Mouse (Mus musculus): ENCODE results near the gene Gnai3.

The Gnai3 gene

DNA sequence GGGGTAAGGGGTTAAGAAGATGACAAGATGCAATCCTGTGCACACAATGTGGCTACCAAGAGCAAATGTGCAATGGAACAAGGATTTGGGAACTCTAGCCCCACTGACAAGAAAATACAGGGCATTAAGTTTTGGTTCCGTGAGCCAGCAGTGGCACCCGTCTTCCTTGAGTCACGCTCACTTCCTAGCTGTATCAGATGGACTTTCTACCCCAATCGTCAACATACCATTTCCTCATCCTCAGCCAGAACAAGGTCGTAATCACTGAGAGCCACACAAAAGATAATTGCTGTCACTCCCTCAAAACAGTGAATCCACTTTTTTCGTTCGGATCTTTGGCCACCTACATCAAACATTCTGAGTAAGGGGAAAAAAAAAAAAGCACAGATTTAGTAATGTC, 33.7 kb downstream of the Gnai3 start:
- in situ Hi-C loops (cut with MboI) = no loop called here

DNA sequence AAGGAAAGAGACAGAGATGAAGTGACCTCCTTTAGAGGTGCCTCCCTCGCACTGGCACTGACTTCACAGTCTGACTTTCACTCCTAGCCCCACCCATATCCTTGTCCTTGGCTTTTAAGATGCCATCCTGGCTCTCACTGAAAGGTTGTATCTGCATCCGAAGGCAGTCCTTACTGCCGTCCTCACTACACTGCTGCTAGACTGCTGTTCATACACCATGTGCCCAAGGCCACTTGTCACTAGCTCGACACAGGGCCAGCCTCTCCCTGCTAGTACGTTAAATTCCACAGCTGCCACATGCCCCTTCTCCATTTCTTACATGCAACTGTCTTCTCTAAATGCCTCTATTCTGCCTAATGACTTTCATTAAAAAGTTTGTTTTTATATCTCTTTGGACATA, 34.6 kb downstream of the Gnai3 start:
- in situ Hi-C loops (cut with MboI) = no loop called here

DNA sequence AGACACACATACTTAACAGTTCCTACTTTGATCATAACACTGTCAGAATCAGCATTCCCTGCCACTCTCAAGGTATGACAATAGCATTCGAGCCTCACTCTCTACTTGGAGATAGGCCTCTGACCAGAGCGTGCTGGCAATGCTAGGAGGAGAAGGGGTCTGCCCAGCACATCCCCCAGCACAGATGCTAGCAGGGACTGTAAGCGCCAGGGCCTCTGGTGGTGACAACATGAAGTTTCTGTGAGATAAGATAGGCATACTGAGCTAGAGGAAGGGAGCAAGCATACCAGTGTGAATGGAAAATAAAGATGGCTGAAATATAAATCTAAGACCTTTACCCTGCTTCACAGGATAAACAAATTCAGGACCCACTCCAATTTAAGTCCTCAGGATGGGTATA, 40.7 kb downstream of the Gnai3 start:
- in situ Hi-C loops (cut with MboI) = no loop called here

DNA sequence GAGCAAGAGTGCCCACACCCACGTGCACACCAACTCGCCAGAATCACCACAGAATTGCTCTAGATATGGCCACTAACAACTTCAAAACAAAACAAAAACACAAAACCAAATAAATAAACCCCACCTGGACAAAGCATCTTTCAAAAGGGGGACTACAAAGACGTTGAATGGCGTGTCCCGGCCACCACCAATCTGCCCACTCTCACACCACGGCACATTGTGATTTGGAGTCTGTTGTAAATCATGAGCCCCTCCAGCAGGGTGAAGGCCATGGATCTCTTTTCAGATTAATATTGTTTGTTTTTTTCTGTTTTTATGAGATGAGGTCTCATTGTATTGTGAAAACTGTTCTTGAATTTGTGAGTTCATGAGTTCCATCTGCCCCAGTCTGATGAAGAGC, 43.9 kb downstream of the Gnai3 start:
- in situ Hi-C loops (cut with MboI) = no loop called here

DNA sequence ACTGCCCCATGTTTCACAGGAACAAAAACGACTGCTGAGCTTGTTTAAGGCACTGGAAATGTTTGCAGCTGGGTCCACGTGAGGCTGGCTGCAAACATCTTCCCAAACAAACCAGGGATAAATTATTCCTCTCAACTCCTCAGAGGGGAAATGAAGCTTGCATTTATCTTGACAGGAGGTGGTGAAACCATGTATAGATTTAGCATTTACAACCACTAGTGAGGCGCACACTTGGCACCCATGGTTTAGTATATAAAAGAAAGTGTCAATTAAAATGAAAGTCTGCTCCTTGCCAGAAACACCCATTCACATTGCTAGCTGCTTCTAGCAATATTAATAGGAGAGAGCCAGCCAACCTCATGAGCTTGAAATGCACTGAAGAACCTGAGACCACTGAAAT, 44.4 kb downstream of the Gnai3 start:
- in situ Hi-C loops (cut with MboI) = no loop called here

DNA sequence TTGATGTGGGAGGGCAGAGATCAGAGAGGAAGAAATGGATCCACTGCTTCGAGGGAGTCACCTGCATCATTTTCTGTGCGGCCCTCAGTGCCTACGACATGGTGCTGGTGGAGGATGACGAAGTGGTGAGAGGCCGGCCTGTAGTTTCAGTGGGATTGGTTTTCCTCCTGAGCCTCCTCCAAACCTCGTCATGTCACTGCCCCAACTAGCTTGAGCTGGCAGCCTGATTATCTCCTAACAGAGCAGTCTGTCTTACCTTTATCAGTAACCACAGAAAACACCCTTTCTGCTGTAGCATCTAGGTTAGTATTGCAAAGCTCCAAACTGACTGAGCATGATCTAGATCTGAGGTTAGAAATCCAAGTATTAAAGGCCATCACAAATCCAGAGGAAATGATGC, 47.6 kb downstream of the Gnai3 start:
- in situ Hi-C loops (cut with MboI) = no loop called here

DNA sequence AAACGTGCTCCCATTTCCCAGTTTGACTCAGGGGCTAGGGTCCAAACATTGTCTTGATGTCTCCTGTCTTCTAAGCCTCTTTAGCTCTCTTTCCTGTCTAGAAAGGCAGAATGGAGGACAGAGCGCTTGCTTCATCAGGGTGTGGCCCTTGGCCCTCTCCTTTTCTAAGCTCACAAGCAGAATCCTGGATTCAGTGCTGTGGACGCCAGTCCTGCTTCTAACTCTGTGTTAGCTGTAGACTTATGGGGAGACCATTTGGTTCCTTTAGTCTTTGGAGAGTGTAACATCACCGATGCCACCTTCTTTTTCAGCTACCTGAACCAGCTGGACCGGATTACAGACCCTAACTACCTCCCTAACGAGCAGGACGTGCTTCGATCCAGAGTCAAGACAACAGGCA, 48.3 kb downstream of the Gnai3 start:
- in situ Hi-C loops (cut with MboI) = no loop called here

DNA sequence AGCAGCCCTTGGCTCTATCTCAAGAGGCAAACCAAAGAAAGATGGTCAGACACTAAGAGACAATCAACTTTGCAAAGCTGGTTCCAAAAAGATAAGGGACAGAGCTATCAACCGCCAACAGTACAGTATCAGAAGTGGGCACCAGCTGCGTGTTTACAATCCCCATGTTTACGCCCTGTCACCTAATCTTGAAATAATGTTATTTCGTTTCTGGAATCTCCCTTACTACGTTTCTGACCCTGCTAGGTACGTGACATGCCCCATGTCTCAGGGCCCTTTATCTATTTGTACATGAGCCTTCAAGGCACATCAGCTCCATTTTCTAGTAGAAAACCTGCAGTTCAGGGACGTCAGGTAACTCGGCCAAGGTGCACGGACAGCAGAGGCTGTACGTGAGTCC, 49.2 kb downstream of the Gnai3 start:
- in situ Hi-C loops (cut with MboI) = no loop called here

DNA sequence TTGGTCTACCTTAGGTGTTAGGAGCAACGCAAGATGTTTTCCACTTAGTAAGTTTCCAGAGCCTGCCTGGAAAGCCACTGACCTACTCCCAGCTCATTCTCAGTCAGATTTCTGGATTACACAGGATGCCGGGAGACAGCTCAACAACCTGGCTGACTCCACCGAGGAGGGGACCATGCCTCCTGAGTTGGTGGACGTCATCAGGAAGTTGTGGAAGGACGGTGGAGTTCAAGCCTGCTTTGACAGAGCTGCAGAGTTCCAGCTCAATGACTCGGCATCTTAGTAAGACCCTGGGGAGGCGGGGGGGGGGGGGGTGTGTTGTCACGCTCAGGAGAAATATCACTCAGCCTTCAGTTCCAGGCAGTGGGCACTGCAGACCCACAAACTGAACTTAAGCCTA, 49.7 kb downstream of the Gnai3 start:
- in situ Hi-C loops (cut with MboI) = no loop called here

DNA sequence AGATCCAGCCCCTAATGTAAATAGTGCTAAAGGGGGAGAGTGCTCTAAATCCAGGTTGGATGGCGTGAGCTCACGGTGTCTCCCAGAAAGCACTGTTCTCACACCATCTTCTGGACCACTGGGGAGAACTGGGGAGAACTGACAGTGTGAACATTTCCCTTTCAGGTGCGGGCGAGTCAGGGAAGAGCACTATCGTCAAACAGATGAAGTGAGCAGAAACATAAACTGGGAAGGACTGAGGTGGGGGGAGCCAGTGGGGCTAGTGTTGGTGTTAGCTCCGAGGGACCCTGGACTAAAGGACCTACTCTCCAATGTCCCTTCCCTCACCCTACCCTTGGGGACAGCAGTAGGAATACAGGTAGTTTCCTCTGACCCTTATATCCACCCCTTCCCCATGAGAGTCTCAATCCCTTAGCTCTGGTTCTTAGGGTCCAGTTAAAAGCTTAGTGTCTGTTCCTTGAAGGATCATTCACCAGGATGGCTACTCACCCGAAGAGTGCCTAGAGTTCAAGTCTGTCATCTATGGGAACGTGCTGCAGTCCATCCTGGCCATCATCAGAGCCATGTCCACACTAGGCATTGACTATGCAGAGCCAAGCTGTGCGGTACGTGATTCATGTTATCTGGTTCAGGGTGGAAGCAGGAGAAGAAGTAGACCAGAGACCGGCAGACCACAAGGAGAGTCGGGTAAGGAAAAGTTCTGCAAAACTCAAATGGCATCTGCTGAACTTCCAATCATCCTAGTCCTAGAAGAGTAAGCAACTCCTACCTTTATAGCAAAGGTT, 50.8 kb downstream of the Gnai3 start:
- in situ Hi-C loops (cut with MboI) = no loop called here

DNA sequence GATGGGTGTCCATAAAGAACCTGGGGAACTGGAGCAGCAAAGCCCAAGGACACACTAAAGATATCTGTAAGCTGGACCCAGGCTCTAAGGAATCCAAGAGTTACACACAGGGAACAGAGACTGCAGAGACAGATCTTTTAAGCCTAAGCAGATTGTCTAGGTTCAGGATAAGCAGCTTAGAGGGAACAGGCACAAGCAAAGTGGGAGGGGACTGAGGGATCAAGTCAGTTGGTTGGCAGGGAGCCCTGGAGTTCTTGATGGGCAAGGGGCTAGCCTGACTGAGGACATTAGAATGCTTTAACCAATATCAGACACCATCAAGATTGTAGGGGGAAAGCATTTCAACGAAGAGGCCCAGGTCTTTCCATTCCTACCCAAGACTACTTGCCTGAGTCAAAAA, 51.8 kb downstream of the Gnai3 start:
- in situ Hi-C loops (cut with MboI) = no loop called here

DNA sequence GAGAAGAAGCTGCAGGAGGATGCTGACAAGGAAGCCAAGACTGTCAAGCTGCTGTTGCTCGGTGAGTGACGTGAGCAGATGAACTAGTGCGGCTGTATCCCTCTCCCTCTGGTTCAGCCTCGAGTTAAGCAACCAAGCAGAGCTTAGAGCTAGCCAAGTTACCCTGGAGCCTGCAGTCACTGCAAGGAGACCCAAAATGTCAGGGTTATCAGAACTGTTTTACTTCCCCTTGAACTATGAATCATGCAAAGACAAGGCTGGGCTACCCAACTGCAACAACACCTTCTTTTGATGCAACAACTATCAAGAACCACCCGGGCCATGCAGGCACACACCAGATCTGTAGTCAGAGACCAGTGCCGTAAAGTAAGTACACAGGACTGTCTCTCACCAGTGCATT, 52.6 kb downstream of the Gnai3 start:
- in situ Hi-C loops (cut with MboI) = no loop called here

DNA sequence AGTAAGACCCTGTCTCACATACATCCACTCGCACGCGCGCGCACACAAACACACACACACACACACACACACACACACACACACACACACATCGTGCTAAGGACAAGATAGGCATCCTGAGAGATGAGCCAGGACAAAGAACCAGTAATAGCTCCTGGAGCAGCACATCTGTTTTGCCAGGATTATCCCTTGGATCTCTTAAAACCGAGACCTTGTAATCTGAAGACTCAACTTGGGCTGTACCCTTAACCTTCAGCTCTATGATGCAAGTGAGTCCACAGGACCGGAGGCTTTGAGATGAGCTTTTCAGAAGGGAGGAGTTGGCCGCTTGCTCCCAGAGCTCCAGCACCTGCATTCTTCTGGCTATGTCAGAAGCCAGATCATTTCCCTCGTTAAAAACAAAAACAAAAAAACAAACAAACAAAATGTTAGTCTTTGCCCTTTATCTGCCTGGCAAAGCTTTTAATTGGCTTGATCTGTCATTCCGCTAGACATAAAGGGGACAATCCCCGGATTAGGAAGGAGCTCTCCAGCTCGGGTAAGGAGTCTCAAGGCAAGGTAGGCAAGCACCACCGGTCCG, 53.3 kb downstream of the Gnai3 start, which contains the start of gene Gnat2:
Gene Gnat2, plus strand, starts transcription at position 254 of the 580 bp plus-strand sequence.
- in situ Hi-C loops (cut with MboI) = no loop called here

DNA sequence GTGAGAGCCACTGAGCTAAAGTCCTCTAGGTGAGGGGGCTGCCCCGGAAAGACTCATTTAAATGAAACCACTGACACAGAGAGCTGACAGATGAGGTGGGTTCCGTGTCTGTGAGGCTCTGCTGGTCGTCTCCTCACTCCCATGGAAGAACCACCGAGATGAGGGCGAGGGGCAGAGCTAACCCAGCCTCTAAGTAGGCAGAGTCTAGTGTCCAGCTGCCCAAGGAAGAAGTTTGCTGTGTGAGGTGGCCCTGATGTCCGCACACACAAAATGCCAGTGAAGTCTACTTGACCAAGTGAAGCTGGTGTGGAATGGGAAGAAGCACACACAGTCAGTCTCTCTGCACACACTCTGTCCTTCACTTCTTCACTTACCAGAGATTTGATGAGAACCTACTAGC, 53.9 kb downstream of the Gnai3 start:
- in situ Hi-C loops (cut with MboI) = no loop called here

DNA sequence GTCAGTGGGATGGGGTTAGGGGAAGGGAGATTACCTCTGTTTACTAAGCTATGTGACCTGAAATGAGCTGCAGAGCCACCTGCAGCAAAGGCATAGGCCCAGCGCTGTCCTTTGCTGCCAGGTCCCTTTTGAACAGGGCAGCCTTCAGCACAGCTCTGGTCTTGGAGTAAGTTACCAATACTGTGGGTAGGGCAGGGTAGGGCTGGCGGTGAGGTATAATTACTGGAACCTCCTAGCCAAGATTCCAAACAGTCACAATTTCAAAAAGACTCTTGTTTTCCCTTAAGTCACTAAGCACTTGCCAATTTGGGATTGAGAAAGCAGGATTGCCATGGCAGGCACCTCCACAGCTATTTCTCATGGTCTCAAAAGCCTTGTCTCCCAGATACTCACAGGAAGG, 55.4 kb downstream of the Gnai3 start:
- in situ Hi-C loops (cut with MboI) = no loop called here

DNA sequence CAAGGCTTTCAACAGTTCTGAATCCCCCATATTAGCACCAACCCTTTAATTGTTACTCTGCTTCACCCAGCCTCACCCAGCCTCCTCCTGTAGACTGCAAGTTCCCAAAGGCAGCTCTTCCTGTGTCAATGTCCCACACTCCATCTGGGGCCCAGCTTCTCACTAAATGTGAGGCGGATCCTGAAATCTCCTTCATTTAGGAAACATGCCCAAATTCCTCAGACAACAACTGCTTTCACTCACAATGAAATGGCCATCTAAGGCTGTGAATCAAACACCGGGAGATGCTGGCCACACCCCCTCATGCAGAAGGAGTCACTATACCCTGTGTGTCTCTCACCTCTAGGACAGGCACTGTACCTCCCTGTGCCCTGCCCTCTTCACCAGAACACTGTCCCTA, 56.0 kb downstream of the Gnai3 start:
- in situ Hi-C loops (cut with MboI) = no loop called here

DNA sequence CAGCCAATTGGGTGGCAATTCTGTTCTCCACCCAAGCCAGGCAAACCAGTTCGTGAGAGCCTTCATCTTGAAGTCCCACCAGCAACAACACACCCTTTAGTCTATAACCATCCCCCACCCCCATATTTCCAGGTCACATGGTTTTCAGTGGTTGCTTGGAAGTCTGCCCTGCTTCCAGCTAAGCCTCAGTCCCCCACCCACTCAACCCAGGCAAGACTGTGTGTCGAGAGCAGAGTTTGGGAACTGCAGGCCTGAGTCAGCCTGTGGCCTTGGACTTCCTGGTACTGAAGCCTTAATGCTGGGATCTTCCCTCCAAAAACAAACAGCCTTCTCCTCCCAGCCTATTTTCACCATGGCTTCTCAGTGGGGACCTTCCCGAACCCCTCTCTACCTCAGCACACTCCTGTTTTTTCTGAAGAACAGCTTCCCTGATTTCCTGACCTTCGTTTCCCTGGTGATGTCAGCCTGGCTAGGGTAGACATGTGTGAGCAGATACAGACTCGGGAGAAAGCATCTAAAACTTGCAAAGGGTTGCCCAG, 57.0 kb downstream of the Gnai3 start:
- in situ Hi-C loops (cut with MboI) = no loop called here

DNA sequence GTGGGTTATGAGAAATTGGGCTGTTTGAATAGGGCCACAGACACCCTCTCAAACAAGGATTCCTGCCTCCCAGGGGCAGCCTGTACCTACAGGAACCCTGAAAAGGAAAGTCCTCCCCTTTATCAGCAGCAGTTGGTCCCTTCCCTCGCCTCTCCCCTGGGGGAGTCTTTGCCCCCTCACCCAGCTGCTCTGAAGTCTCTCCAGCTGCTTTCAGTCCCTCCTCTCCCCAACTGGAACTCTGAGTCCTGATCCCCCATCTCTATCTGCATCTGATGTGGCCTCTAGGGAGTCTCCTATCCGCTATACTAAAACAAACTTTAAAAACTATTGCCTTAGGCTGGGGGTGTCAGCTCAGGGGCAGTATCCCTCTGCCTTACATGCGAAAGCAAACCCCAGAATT, 58.6 kb downstream of the Gnai3 start:
- in situ Hi-C loops (cut with MboI) = no loop called here

DNA sequence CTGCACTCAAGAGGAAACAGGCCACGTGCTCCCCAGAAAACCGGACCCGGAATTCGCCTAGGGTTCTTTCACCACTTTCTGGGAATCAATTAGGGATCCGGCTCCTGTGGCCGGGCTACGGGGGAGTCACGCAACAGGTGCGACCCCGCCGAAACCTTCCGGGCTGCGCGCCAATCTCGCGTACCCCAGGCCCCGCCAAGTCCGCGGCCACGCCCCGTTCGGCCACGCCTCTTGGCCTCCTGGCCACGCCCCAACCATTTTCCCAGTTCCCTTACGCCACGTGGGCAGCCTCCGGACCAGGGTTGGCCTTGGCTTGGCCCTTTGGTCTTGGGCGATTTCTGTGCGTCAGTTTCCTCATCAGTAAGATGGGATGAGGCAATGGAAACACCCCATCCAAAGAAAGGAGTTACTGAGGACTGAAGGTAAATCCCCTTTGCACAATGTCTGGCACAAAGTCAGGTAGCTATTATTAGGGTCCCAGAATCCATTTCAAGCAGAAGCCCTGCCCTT, 59.4 kb downstream of the Gnai3 start, which contains the start of gene Ampd2:
Gene Ampd2, minus strand, starts transcription at position 182 of the 510 bp plus-strand sequence.
- in situ Hi-C loops (cut with MboI) = no loop called here

DNA sequence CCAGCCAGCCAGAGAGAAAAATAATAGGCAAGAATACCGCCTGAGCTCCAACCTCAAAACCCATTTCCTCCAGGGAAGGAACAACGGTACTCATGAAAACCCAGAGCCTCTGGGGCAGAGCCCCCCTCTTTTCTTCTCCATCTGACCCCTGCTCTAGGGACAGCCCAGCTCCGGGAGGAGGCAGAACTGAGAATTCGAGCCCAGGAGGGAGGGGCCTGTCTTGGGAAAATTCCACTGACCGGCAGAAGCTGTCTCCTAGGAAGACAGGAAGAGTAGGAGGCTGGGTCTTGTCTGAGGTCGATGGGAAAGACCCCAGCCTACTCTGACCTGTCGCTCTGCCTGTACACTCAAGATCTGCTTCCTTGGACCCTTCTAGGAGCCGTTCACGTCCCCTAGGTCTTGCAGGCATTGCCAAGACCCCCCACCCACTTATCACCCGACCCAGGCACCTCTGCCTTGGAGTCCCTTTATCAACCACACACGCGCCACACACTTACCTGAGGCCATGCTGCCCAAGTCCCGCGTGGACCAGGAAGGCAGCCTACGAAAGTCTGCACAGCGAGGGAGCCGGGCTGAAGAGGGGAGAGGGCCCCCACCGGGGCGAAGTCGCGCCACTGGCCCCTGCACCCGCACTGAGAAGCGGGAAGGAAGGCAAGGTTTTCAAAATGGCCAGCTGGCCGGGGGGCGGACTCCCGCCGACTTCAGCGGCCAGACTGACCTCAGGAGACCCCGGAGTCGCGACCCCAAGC, 60.1 kb downstream of the Gnai3 start:
- in situ Hi-C loops (cut with MboI) = no loop called here

DNA sequence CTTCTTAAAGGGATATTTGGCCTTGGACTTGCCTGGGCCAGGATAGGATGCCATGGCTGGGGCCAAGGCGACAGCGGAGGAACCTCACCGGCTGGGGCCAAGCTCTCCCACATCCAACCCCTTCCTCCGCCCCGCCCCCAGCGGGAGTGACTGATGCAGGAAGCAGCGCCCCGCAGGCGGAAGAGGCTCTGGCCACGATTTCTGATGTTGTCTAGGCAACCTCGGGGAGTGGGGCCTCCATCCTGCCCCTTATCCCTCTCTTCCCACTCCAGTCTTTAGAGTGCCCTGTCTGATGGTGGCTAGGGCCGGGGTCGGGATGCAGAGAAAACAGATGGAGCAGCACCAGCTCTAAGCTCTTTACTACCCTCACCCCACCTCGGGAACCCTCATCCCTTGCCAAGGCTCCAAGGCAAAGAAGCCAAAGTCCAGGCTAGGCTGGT, 60.6 kb downstream of the Gnai3 start:
- in situ Hi-C loops (cut with MboI) = no loop called here

DNA sequence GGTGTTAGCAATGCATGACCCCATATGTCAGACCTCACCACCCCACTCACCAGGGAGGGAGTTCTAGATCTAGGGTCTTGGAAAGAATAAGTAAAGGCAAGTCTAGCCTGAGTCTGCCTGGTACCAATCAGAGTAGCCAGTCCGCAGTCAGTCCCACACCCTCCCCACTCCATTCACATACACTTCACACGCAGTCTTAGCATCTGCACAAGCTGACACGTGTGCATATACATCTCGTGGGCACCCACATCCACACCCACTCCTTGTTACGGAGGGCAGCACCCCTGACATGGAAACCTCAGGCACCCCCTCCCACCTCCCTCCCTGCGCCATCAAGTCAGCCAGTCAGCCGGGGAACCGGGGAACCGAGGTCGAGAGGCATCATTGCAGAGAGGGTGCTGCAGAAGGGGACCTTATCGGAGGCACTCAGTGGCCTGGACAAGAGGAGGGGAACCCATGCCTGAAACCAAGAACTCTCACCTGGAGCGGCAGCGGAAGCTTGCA, 61.1 kb downstream of the Gnai3 start:
- in situ Hi-C loops (cut with MboI) = no loop called here

Measured in mature B cell (primary cell).